Mouse (Mus musculus): Measurements from ENCODE around the gene Tnfaip2. TPM values are rescaled to one million over a fixed set of nuclear protein-coding genes. Genes with fewer than 3 reads are reported as not detected.

Tnfaip2 gene
- polyA plus RNA-seq, 1 experiment from 2014 or later: 4.6 TPM

DNA sequence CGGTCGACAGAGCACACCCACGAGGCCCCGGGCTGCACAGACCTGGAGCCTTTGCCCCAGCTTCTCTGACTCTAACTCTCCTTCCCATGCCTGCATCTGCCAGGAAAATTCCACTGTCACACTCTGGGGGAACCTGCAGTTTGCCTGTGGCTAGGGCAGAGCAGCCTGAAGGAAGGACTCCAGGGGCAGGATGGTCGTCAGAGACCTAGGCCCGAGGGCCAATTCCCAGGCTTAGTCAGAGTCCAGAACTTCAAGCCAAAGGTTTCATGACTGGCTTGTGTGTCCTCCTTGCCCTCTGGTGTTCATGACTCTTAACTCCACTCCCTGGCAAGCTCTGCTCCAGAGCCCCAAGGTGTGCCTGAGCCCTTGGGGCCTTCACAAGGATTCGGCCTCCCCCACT lies 25.9 kb downstream of the Tnfaip2 start:
- Histone ChIP-seq H3K27ac (replicated peaks; ENCODE audit: low read depth, low read length) (no peak overlapping the region), H3K4me2 (ENCODE audit: low read depth, low read length) (no peak overlapping the region), H3K9me3 (replicated peaks; ENCODE audit: control insufficient read depth, low read length) (no peaks in the 10 kb centered on the region), H3K4me3 (ENCODE audit: low read depth, low read length) (no peak overlapping the region), H3K4me1 (ENCODE audit: control insufficient read depth, insufficient read depth, low read length) (no peaks in the 10 kb centered on the region), H3K9ac (replicated peaks; ENCODE audit: low read length) (no peak overlapping the region), H3K36me3 (replicated peaks; ENCODE audit: control insufficient read depth, insufficient read depth, low read depth, low read length) (no peaks in the 10 kb centered on the region), H3K27me3 (ENCODE audit: control insufficient read depth, insufficient read depth, low read length) (no peaks in the 10 kb centered on the region)
- no peak for ATAC-seq (replicated peaks; ENCODE audit: insufficient number of reproducible peaks, low FRiP score, low TSS enrichment, low read depth)
- 73% methylated on average over 7 of the region's 7 CpGs for WGBS
- DNase-seq (ENCODE audit: low spot score): no peak

DNA sequence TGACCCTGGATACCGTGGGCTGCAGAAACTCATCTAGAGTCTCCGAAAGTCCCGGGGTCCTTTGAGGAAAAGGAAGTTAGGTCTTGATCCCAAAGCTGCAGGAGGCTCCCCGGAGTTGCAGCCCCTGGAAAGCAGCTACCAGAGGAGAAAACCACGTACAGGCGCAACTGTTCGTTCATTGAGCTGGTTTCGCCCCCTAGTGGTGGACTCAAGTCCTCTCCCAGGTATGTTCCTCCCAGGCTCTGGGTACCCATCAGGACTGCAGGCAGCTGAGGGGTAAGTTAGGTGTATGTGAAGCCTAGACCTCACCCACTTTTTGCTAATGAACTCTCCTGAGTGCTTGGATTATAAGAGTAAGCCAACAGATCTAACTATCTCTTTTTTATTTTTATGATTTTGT lies 27.2 kb downstream of the Tnfaip2 start:
- Histone ChIP-seq H3K27ac (replicated peaks; ENCODE audit: low read depth, low read length) (no peak overlapping the region), H3K9ac (replicated peaks; ENCODE audit: low read length) (no peak overlapping the region), H3K4me3 (ENCODE audit: low read depth, low read length) (no peak overlapping the region), H3K27me3 (ENCODE audit: control insufficient read depth, insufficient read depth, low read length) (no peaks in the 10 kb centered on the region), H3K4me1 (ENCODE audit: control insufficient read depth, insufficient read depth, low read length) (no peaks in the 10 kb centered on the region), H3K36me3 (replicated peaks; ENCODE audit: control insufficient read depth, insufficient read depth, low read depth, low read length) (no peaks in the 10 kb centered on the region), H3K4me2 (ENCODE audit: low read depth, low read length) (no peak overlapping the region; the same call in 1 of the 2 replicates), H3K9me3 (replicated peaks; ENCODE audit: control insufficient read depth, low read length) (no peaks in the 10 kb centered on the region)
- WGBS: 5% methylated on average over 8 of the region's 8 CpGs
- DNase-seq (ENCODE audit: low spot score): peak; percentile 90
- no peak for ATAC-seq (replicated peaks; ENCODE audit: insufficient number of reproducible peaks, low FRiP score, low TSS enrichment, low read depth)

DNA sequence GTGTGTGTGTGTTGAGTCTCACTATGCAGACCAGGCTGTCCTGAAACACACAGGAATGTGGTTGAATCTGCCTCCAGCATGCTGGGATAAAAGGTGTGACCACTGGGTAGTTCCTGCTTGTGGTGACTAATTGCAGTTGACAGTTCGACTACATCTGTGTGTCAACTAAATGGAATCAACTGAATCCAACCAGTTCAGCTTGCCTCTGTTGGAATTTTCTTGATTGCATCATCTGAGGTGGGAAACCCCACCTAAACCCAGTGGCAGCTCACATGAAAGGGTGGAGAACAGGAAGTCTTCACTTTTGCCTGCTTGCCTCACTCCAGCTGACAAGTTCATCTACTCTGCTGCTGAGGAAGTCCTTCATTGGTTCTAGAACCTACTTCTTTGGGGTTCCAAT lies 28.9 kb downstream of the Tnfaip2 start:
- ATAC-seq (replicated peaks; ENCODE audit: insufficient number of reproducible peaks, low FRiP score, low TSS enrichment, low read depth) (no peak), DNase-seq (ENCODE audit: low spot score) (no peak)
- Histone ChIP-seq H3K27ac (replicated peaks; ENCODE audit: low read depth, low read length) (no peak overlapping the region), H3K4me2 (ENCODE audit: low read depth, low read length) (no peak overlapping the region), H3K9ac (replicated peaks; ENCODE audit: low read length) (no peak overlapping the region), H3K9me3 (replicated peaks; ENCODE audit: control insufficient read depth, low read length) (no peaks in the 10 kb centered on the region), H3K4me3 (ENCODE audit: low read depth, low read length) (no peak overlapping the region), H3K36me3 (replicated peaks; ENCODE audit: control insufficient read depth, insufficient read depth, low read depth, low read length) (no peaks in the 10 kb centered on the region), H3K4me1 (ENCODE audit: control insufficient read depth, insufficient read depth, low read length) (no peaks in the 10 kb centered on the region), H3K27me3 (ENCODE audit: control insufficient read depth, insufficient read depth, low read length) (no peaks in the 10 kb centered on the region)
- WGBS: 61% methylated on average over 1 of the region's 1 CpGs

DNA sequence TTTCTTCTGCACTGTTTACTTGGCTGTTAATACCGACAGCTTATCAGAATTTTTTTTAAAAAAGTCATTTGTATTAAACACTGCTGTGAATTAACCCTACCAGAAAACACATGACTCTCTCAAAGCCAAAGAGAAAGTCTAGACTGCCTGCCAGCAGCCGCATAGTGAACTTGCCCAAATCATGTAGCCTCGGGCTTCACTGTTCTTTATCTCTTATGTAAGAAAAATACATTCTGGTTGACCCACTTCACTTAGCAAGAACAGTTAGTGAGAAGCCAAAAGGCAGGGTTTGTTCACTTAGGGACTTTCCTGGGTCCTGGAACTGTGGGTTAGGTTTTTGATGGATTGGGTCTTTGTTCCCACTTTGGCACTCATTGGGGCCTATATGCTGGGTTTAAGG lies 29.5 kb downstream of the Tnfaip2 start:
- Histone ChIP-seq H3K27me3 (ENCODE audit: control insufficient read depth, insufficient read depth, low read length) (no peaks in the 10 kb centered on the region), H3K4me2 (ENCODE audit: low read depth, low read length) (no peak overlapping the region), H3K9ac (replicated peaks; ENCODE audit: low read length) (no peak overlapping the region), H3K27ac (replicated peaks; ENCODE audit: low read depth, low read length) (no peak overlapping the region), H3K4me1 (ENCODE audit: control insufficient read depth, insufficient read depth, low read length) (no peaks in the 10 kb centered on the region), H3K9me3 (replicated peaks; ENCODE audit: control insufficient read depth, low read length) (no peaks in the 10 kb centered on the region), H3K4me3 (ENCODE audit: low read depth, low read length) (no peak overlapping the region), H3K36me3 (replicated peaks; ENCODE audit: control insufficient read depth, insufficient read depth, low read depth, low read length) (no peaks in the 10 kb centered on the region)
- no peak for DNase-seq (ENCODE audit: low spot score)
- ATAC-seq (replicated peaks; ENCODE audit: insufficient number of reproducible peaks, low FRiP score, low TSS enrichment, low read depth): no peak
- 81% methylated on average over 3 of the region's 3 CpGs for WGBS

DNA sequence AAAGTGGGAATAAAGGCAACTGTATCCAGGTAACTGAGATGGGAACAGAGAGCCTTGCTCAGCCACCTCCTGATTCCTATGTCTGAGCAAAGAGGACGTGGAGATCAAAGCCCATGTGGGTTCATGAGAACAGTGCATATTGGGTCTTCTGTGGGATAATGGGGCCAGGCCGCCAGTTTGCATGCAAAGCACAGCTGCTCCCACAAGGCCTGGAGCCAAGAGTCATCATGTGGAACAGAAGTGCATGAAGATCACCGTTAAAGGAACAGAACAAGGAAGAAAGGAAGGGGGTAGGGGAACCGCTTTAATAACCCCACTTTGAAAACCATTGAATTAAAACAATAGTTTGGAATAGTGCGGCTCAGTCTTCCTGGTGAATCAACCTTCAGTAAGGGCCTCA lies 30.6 kb downstream of the Tnfaip2 start:
- Histone ChIP-seq H3K4me1 (ENCODE audit: control insufficient read depth, insufficient read depth, low read length) (no peaks in the 10 kb centered on the region), H3K9me3 (replicated peaks; ENCODE audit: control insufficient read depth, low read length) (no peaks in the 10 kb centered on the region), H3K4me3 (ENCODE audit: low read depth, low read length) (no peak overlapping the region), H3K4me2 (ENCODE audit: low read depth, low read length) (no peak overlapping the region), H3K27ac (replicated peaks; ENCODE audit: low read depth, low read length) (no peak overlapping the region), H3K36me3 (replicated peaks; ENCODE audit: control insufficient read depth, insufficient read depth, low read depth, low read length) (no peaks in the 10 kb centered on the region), H3K27me3 (ENCODE audit: control insufficient read depth, insufficient read depth, low read length) (no peaks in the 10 kb centered on the region), H3K9ac (replicated peaks; ENCODE audit: low read length) (no peak overlapping the region)
- 81% methylated on average over 5 of the region's 5 CpGs for WGBS
- DNase-seq (ENCODE audit: low spot score) (no peak), ATAC-seq (replicated peaks; ENCODE audit: insufficient number of reproducible peaks, low FRiP score, low TSS enrichment, low read depth) (no peak)

DNA sequence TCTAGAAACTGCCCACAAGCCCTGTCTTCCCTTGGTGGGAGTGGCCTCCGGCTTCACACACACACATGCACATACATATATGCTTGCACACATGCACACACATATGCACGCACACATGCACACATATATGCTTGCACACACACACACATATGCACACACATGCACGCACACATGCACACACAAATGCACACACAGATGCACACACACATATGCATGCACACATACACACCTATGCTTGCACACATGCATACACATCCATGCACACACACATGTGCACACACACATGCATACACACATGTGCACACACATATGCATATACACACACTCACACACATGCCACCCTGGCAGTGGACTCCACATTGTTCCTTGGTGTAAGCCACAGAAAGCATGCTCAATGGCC lies 32.1 kb downstream of the Tnfaip2 start:
- no peaks in the 10 kb centered on the region for H3K9me3 ChIP-seq (replicated peaks; ENCODE audit: control insufficient read depth, low read length)
- H3K27me3 ChIP-seq (ENCODE audit: control insufficient read depth, insufficient read depth, low read length): no peaks in the 10 kb centered on the region
- H3K27ac ChIP-seq (replicated peaks; ENCODE audit: low read depth, low read length): no peak overlapping the region
- ATAC-seq (replicated peaks; ENCODE audit: insufficient number of reproducible peaks, low FRiP score, low TSS enrichment, low read depth): no peak
- H3K4me1 ChIP-seq (ENCODE audit: control insufficient read depth, insufficient read depth, low read length): no peaks in the 10 kb centered on the region; the same call in 1 of the 2 replicates
- no peak overlapping the region for H3K4me2 ChIP-seq (ENCODE audit: low read depth, low read length)
- no peak overlapping the region for H3K4me3 ChIP-seq (ENCODE audit: low read depth, low read length)
- DNase-seq (ENCODE audit: low spot score): no peak
- no peak overlapping the region for H3K9ac ChIP-seq (replicated peaks; ENCODE audit: low read length)
- no peaks in the 10 kb centered on the region for H3K36me3 ChIP-seq (replicated peaks; ENCODE audit: control insufficient read depth, insufficient read depth, low read depth, low read length)
- 85% methylated on average over 3 of the region's 3 CpGs for WGBS

DNA sequence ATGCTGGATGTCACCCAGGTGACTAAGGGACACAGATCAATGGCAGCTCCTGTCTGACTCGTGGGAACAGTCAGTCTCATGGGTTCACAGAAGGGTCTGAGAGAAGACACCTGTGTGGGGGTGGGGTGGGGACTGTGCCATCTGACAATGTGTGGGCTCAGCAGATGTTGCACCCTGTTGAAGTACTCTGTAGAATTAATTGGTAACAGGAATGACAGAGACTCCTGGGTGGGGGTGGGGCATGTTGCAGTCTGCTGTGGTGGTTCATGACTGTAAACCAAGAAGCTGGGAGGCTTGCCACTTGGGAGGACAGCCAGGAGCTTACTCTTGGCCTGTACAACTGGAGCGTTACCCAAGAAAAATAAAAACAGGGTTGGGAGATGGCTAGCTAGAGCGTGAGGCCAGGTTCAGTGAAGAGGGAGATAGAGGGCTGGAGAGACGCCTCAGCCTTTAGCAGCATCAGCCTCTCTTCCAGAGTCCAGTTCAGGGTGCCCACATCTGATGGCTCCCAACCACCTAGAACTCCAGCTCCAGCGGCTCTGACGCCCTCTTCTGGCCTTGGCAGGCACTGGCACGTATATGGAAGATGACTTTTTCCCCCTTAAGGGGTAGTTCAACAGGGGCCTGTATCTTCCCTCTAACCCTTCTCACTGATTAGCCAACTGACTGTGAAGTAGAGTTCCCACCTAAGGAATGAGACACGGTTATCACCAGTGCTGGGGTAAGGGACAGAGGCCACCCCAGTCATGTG lies 32.8 kb downstream of the Tnfaip2 start:
- 47% methylated on average over 8 of the region's 8 CpGs for WGBS

DNA sequence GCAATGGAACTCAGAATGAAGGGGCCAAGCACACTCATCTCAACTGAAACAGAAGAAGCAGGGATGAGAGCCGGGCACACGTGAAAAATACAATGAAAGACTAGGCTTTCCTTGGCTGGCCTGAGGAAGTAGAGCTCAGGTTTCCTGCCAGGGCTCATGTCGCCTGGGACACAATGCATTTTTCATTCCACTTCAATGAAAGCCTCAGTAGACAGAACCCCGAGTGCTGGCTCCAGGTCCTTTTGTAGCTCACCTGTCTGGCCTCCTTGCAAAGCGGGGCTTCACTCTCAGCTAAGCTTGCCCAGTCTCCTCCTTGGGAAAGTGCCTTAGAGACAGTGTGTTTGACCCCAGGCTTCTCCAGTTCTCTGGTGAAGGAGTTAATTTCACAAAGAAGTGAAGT lies 36.7 kb downstream of the Tnfaip2 start:
- Histone ChIP-seq H3K27ac (replicated peaks; ENCODE audit: low read depth, low read length) (no peak overlapping the region), H3K9ac (replicated peaks; ENCODE audit: low read length) (no peak overlapping the region), H3K27me3 (ENCODE audit: control insufficient read depth, insufficient read depth, low read length) (no peaks in the 10 kb centered on the region), H3K4me2 (ENCODE audit: low read depth, low read length) (no peak overlapping the region), H3K4me1 (ENCODE audit: control insufficient read depth, insufficient read depth, low read length) (no peaks in the 10 kb centered on the region; the same call in 1 of the 2 replicates), H3K9me3 (replicated peaks; ENCODE audit: control insufficient read depth, low read length) (no peaks in the 10 kb centered on the region), H3K4me3 (ENCODE audit: low read depth, low read length) (no peak overlapping the region), H3K36me3 (replicated peaks; ENCODE audit: control insufficient read depth, insufficient read depth, low read depth, low read length) (no peaks in the 10 kb centered on the region)
- WGBS: 48% methylated on average over 5 of the region's 5 CpGs
- DNase-seq (ENCODE audit: low spot score): no peak
- no peak for ATAC-seq (replicated peaks; ENCODE audit: insufficient number of reproducible peaks, low FRiP score, low TSS enrichment, low read depth)

More for the DNA sequence above, 32.8 kb downstream of the Tnfaip2 start:
- Histone ChIP-seq H3K4me2 (ENCODE audit: low read depth, low read length) (no peak overlapping the region), H3K9ac (replicated peaks; ENCODE audit: low read length) (no peak overlapping the region), H3K36me3 (replicated peaks; ENCODE audit: control insufficient read depth, insufficient read depth, low read depth, low read length) (no peaks in the 10 kb centered on the region), H3K9me3 (replicated peaks; ENCODE audit: control insufficient read depth, low read length) (no peaks in the 10 kb centered on the region), H3K27me3 (ENCODE audit: control insufficient read depth, insufficient read depth, low read length) (no peaks in the 10 kb centered on the region), H3K4me1 (ENCODE audit: control insufficient read depth, insufficient read depth, low read length) (no peaks in the 10 kb centered on the region; the same call in 1 of the 2 replicates), H3K27ac (replicated peaks; ENCODE audit: low read depth, low read length) (no peak overlapping the region), H3K4me3 (ENCODE audit: low read depth, low read length) (no peak overlapping the region)
- ATAC-seq (replicated peaks; ENCODE audit: insufficient number of reproducible peaks, low FRiP score, low TSS enrichment, low read depth) (0 out of 2 replicates have a peak, but pooled peaks have one; percentile 58), DNase-seq (ENCODE audit: low spot score) (no peak)
